Mouse (Mus musculus): ENCODE results near the gene Inf2. TPM values are rescaled to one million over a fixed set of nuclear protein-coding genes. Genes with fewer than 3 reads are reported as not detected.

Gene Inf2
- total and polyA plus RNA-seq, 2 experiments from 2014 or later, result 2.7 to 17.1 TPM

DNA sequence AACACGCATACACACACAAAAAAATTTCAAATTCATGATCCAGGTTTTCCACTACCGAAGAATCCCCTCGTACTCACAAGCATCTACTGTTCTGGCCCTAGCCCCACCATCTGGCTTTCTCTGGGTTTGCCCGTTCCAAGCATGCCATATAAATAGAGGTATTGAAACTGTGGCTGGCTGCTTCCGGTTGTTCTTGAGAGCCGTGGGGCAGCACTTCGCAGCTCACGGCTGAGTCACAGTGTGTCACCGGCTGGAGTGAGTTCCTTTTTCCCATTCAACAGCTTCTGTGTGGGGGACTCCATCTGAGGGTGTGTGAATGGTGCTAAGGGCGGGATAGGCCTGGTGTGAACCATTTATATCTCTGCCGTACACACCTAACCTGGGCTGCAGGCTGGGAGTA is 28.6 kb downstream of the Inf2 start:
- ATAC-seq (ENCODE audit: insufficient read depth, low read depth) (no peak), DNase-seq (ENCODE audit: low spot score) (no peak)
- Histone ChIP-seq H3K4me2 (ENCODE audit: low read depth, low read length) (no peak overlapping the region), H3K4me1 (ENCODE audit: control insufficient read depth, insufficient read depth) (peaks cover 34% of the 10 kb centered on the region; the same call in 1 of the 2 replicates), H3K27ac (ENCODE audit: low read depth) (peak overlapping the region; percentile 88), H3K27me3 (ENCODE audit: control insufficient read depth, insufficient read depth, low read length) (peaks cover 8% of the 10 kb centered on the region), H3K4me3 (ENCODE audit: low read depth, low read length) (no peak overlapping the region), H3K9ac (replicated peaks; ENCODE audit: low read depth, low read length) (no peak overlapping the region), H3K36me3 (replicated peaks; ENCODE audit: control insufficient read depth, insufficient read depth, low read length) (no peaks in the 10 kb centered on the region), H3K9me3 (replicated peaks; ENCODE audit: control insufficient read depth, low read length) (no peaks in the 10 kb centered on the region)
- no peak for TF ChIP-seq EP300 (IDR thresholded peaks at IDR 0.05; ENCODE audit: low read depth)
- TF ChIP-seq CTCF (IDR thresholded peaks at IDR 0.05; ENCODE audit: low read depth), result no peak
- 50% methylated on average over 11 of the region's 11 CpGs for WGBS

DNA sequence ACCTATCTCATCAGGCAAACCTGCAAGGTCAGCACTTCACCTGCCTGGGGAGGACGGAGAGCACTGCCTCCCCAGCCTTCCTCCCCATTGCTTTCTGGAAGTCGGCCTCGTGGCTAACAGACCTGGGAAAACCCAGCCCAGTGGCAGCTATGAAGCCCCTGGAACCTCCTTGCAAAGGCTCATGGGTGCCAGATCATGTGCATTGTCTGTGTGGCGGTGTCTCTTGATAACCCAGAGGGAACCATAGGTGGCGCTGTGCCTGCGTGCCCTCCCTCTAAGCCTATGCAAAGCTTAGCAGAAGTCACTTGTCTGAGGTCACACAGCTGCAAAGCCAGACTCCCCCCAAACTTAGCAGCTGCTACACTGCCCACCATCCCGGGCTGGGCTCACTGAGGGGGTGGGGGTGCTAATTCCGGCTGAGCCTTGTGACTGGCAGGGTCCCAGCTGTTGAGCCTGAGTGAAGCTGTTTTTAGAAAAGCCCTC is 29.4 kb downstream of the Inf2 start:
- H3K27me3 ChIP-seq (ENCODE audit: control insufficient read depth, insufficient read depth, low read length), result peaks cover 8% of the 10 kb centered on the region
- ATAC-seq (ENCODE audit: insufficient read depth, low read depth) (peak; percentile 88), DNase-seq (ENCODE audit: low spot score) (peak; percentile 94)
- H3K9ac ChIP-seq (replicated peaks; ENCODE audit: low read depth, low read length), result 0 out of 2 replicates have a peak overlapping the region, but pooled peaks have one; percentile 6
- no peak overlapping the region for H3K4me3 ChIP-seq (ENCODE audit: low read depth, low read length)
- no peaks in the 10 kb centered on the region for H3K36me3 ChIP-seq (replicated peaks; ENCODE audit: control insufficient read depth, insufficient read depth, low read length)
- TF ChIP-seq CTCF (IDR thresholded peaks at IDR 0.05; ENCODE audit: low read depth) (peak; percentile 84), EP300 (IDR thresholded peaks at IDR 0.05; ENCODE audit: low read depth) (peak; percentile 97)
- peak overlapping the region; percentile 88 for H3K4me2 ChIP-seq (ENCODE audit: low read depth, low read length)
- WGBS, result 4% methylated on average over 8 of the region's 8 CpGs
- H3K27ac ChIP-seq (ENCODE audit: low read depth), result peak overlapping the region; percentile 88
- H3K9me3 ChIP-seq (replicated peaks; ENCODE audit: control insufficient read depth, low read length), result no peaks in the 10 kb centered on the region
- peaks cover 36% of the 10 kb centered on the region; the same call in 1 of the 2 replicates for H3K4me1 ChIP-seq (ENCODE audit: control insufficient read depth, insufficient read depth)

DNA sequence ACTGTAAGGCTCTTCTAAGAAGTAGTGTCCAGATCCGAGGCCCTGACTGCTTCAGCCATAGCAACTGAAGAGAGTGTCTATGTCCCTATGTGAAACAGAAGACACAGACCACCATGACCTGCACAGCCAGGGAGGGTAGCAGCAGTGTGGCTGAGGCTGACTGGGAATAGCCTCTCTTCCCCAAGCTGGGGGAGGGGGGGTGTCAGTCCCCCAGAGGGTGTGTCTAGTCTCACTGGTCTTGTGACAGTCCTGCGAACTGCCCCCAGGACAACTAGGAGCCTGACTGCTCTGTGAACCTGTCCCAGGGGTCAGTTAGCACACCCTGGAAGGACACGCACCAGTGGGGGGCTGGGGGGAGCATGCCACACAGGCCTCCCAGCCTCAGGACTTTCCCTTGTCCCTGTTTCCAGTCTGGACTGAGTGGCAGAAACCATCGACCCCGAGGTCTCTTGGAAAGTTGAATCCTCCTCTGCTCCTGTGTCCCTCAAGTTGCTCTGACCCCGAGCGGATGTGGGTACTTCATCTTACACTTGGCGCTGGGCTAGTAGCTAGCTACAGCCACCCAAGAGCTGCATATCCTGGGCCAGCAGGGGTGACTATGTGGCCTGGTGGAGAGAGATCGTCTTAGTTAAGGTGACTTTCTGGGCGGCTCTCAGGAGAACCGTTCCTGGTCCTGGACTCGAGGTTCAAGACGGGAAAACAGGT is 30.5 kb downstream of the Inf2 start:
- peak; percentile 79 for DNase-seq (ENCODE audit: low spot score)
- peak overlapping the region; percentile 88 for H3K27ac ChIP-seq (ENCODE audit: low read depth)
- peak overlapping the region; percentile 63 for H3K9ac ChIP-seq (replicated peaks; ENCODE audit: low read depth, low read length)
- H3K36me3 ChIP-seq (replicated peaks; ENCODE audit: control insufficient read depth, insufficient read depth, low read length), result no peaks in the 10 kb centered on the region
- H3K4me1 ChIP-seq (ENCODE audit: control insufficient read depth, insufficient read depth), result peaks cover 44% of the 10 kb centered on the region; the same call in 1 of the 2 replicates
- peak overlapping the region; percentile 56 for H3K4me3 ChIP-seq (ENCODE audit: low read depth, low read length)
- 14% methylated on average over 13 of the region's 13 CpGs for WGBS
- H3K4me2 ChIP-seq (ENCODE audit: low read depth, low read length), result peak overlapping the region; percentile 88
- ATAC-seq (ENCODE audit: insufficient read depth, low read depth), result peak; percentile 19
- H3K27me3 ChIP-seq (ENCODE audit: control insufficient read depth, insufficient read depth, low read length), result peaks cover 8% of the 10 kb centered on the region
- H3K9me3 ChIP-seq (replicated peaks; ENCODE audit: control insufficient read depth, low read length), result no peaks in the 10 kb centered on the region
- no peak; the same call in 1 of the 2 replicates for TF ChIP-seq EP300 (IDR thresholded peaks at IDR 0.05; ENCODE audit: low read depth)
- no peak for TF ChIP-seq CTCF (IDR thresholded peaks at IDR 0.05; ENCODE audit: low read depth)

DNA sequence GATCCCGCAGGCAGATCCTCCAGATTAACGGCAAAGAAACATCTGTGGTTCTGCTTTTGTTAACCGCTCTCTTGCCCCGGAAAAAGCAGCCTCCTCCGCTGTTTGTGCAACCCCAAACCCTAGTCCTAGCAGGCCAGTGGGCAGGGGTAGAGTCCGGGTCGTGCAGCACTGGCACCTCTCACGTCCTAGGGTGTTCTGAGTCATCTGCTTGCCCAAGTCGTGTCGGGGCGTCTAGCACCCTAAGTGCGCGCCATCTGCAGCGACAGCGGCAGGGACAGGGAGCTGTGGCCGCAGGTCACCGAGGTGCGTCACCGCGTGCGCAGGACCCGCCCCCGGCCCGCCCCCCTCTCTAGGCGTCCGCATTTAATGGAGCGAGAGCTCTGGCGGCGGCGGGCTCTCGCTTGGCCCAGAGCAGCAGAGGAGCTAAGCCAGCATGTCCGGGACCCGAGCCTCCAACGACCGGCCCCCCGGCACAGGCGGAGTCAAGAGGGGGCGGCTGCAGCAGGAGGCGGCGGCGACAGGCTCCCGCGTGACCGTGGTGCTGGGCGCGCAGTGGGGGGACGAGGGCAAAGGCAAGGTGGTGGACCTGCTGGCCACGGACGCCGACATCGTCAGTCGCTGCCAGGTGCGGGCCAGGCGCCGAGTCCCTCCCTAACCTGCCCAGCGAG is 31.2 kb downstream of the Inf2 start, which contains the start of gene Adssl1:
Gene Adssl1 (plus strand): TSS at position 360 of the 668 bp plus-strand sequence.
- Histone ChIP-seq H3K4me1 (ENCODE audit: control insufficient read depth, insufficient read depth) (peaks cover 44% of the 10 kb centered on the region; the same call in 1 of the 2 replicates), H3K9me3 (replicated peaks; ENCODE audit: control insufficient read depth, low read length) (no peaks in the 10 kb centered on the region), H3K27me3 (ENCODE audit: control insufficient read depth, insufficient read depth, low read length) (peaks cover 8% of the 10 kb centered on the region), H3K4me2 (ENCODE audit: low read depth, low read length) (peak within 1 kb of the TSS; percentile 88), H3K36me3 (replicated peaks; ENCODE audit: control insufficient read depth, insufficient read depth, low read length) (no peaks in the 10 kb centered on the region), H3K9ac (replicated peaks; ENCODE audit: low read depth, low read length) (peak within 1 kb of the TSS; percentile 63), H3K4me3 (ENCODE audit: low read depth, low read length) (peak within 1 kb of the TSS; percentile 56), H3K27ac (ENCODE audit: low read depth) (peak within 1 kb of the TSS; percentile 88)
- WGBS, result under 1% methylated on average over 54 of the region's 56 CpGs
- DNase-seq (ENCODE audit: low spot score) (peak; percentile 57), ATAC-seq (ENCODE audit: insufficient read depth, low read depth) (peak; percentile 66)
- TF ChIP-seq CTCF (IDR thresholded peaks at IDR 0.05; ENCODE audit: low read depth), result no peak
- peak; percentile 73 for TF ChIP-seq EP300 (IDR thresholded peaks at IDR 0.05; ENCODE audit: low read depth)

DNA sequence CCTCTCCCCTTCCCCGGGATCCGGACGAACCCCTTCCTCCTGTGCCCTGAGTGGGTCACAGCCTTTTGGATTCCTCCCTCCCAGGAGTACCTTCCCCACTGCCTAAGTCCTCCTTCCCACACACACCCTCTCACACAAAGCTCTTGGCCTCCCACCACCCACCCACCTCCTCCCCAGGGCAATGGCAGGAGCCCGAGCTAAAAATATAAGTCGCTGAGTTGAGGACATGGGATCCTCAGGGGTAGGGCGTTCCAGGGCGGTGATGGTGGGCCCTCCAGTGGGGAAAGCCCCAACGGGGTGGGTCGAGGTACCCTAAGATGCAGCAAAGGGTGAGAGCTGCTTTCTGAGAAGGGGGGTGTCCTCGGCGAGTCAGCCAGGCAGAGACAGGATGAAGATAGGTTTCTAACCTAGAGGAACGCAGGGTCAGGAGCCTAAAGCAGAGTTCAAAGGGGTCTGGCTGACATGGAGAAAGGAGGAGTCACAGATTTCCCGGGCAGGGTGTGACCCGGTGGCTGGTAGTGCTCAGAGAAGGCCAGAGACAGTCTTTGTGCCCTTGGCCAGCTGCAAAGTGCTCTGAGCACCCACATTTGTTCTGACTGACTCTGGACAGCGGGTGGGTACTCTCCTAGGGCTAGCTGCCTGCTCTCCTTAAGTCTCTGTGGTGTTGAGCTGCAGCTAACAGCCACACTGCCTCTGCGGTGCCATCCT is 31.9 kb downstream of the Inf2 start:
- WGBS, result 11% methylated on average over 16 of the region's 16 CpGs
- peak overlapping the region; percentile 88 for H3K27ac ChIP-seq (ENCODE audit: low read depth)

More for the DNA sequence above, 31.9 kb downstream of the Inf2 start:
- peak overlapping the region; percentile 56 for H3K4me3 ChIP-seq (ENCODE audit: low read depth, low read length)
- H3K9me3 ChIP-seq (replicated peaks; ENCODE audit: control insufficient read depth, low read length), result no peaks in the 10 kb centered on the region
- ATAC-seq (ENCODE audit: insufficient read depth, low read depth) (peak; percentile 9), DNase-seq (ENCODE audit: low spot score) (peak; percentile 47)
- peak overlapping the region; percentile 88 for H3K4me2 ChIP-seq (ENCODE audit: low read depth, low read length)
- H3K4me1 ChIP-seq (ENCODE audit: control insufficient read depth, insufficient read depth), result peaks cover 44% of the 10 kb centered on the region; the same call in 1 of the 2 replicates
- H3K27me3 ChIP-seq (ENCODE audit: control insufficient read depth, insufficient read depth, low read length), result peaks cover 8% of the 10 kb centered on the region
- TF ChIP-seq EP300 (IDR thresholded peaks at IDR 0.05; ENCODE audit: low read depth) (no peak), CTCF (IDR thresholded peaks at IDR 0.05; ENCODE audit: low read depth) (no peak)
- H3K9ac ChIP-seq (replicated peaks; ENCODE audit: low read depth, low read length), result peak overlapping the region; percentile 63
- no peaks in the 10 kb centered on the region for H3K36me3 ChIP-seq (replicated peaks; ENCODE audit: control insufficient read depth, insufficient read depth, low read length)
